Mouse (Mus musculus): ENCODE results near the gene Eef1akmt3.

GRCm38 (mm10) chr10:127041274-127041766 is at the start of gene Eef1akmt3, which contains the start of gene Mettl1:
- TF ChIP-seq ZC3H11A (IDR thresholded peaks at IDR 0.05; ENCODE audit: borderline replicate concordance, low read depth, low read length) (no peak), ZNF384 (IDR thresholded peaks at IDR 0.05; ENCODE audit: low read depth, low read length) (no peak; the same call in 1 of the 2 replicates)

Measured in ES-E14 (cell line).